Mouse (Mus musculus) Patski (cell line): ENCODE measurements around the gene Sept4. TPM values are rescaled to one million over a fixed set of nuclear protein-coding genes. Genes with fewer than 3 reads are reported as not detected.

Source experiments
- ATAC-seq: fragments of 100-300 bp; one replicate; pipeline ENCODE4 v1.8.0; 2021
- CTCF ChIA-PET: fragments of 350-600 bp; sonication (Branson Sonifier 250); formaldehyde crosslinking; loops from one replicate; lab custom pipeline; 2022; ENCODE audit warnings: inconsistent platforms; lab: Charles Lee
- POLR2A ChIA-PET: fragments of 350-600 bp; sonication (Branson Sonifier 250); formaldehyde crosslinking; loops from one replicate; lab custom pipeline; 2022; ENCODE audit warnings: antibody characterized with exemption, inconsistent platforms; lab: Charles Lee
- DNase-seq: peaks from one replicate; pipeline ENCODE4 v3.0.0-alpha.2; 2011; ENCODE audit warnings: low read depth, low spot score
- H3K27me3 ChIP-seq: fragments of 371-371 bp; one replicate; pipeline ENCODE4 v1.5.1; 2021
- CTCF ChIP-seq: fragments of 100-300 bp; IDR thresholded peaks from one replicate; pipeline ENCODE4 v1.5.1; 2021
- in situ Hi-C: fragments of 300-500 bp; cut with MboI; formaldehyde crosslinking; loops from 3 replicates; pipeline ENCODE4 v1.11.1; 2018; ENCODE audit warnings: low pct_unique_long_range_greater_than_20kb, mixed read lengths
- polyA plus RNA-seq: library from polyadenylated mRNA; unstranded; gene quantifications from one replicate; pipeline ENCODE4 v1.2.3, GENCODE M21; 2021

The Sept4 gene
- polyA plus RNA-seq, 1 experiment from 2014 or later, result 458 TPM

- DNase-seq, result no peak
- no peak for TF ChIP-seq CTCF
- no peaks in the 10 kb centered on the region for H3K27me3 ChIP-seq
- ChIA-PET POLR2A (interaction anchor here (1.4 kb wide), 1 partner anchor 9 kb away, joined by 3 read pairs; no protein-coding TSS in a partner anchor), CTCF (no interaction called here)
- in situ Hi-C loops, result no loop called here
- no peak for ATAC-seq
These were observed 18.6 kb downstream of the Sept4 start for GRCm38 (mm10) chr11:87587211-87587874.

- DNase-seq, result no peak
These were observed 20.9 kb downstream of the Sept4 start for GRCm38 (mm10) chr11:87589605-87590004.

GRCm38 (mm10) chr11:87590841-87591525 is 22.3 kb downstream of the Sept4 start:
- H3K27me3 ChIP-seq, result no peaks in the 10 kb centered on the region
- in situ Hi-C loops, result no loop called here
- no peak for DNase-seq
- POLR2A ChIA-PET, result interaction anchor here (0.6 to 3.6 kb wide), 6 partner anchors 11 to 582 kb away, joined by 3 to 42 read pairs (median 3); no protein-coding TSS in a partner anchor
- no peak for TF ChIP-seq CTCF
- CTCF ChIA-PET, result interaction anchor here (0.7 to 2.3 kb wide), 5 partner anchors 8 to 34 kb away, joined by 3 to 7 read pairs (median 3); no protein-coding TSS in a partner anchor
- ATAC-seq, result no peak

More at GRCm38 (mm10) chr11:87589605-87590004, 20.9 kb downstream of the Sept4 start:
- no peaks in the 10 kb centered on the region for H3K27me3 ChIP-seq
- CTCF ChIA-PET, result interaction anchor here (1.0 to 2.3 kb wide), 3 partner anchors 9 to 19 kb away, joined by 4 to 7 read pairs (median 4); no protein-coding TSS in a partner anchor
- TF ChIP-seq CTCF, result no peak
- POLR2A ChIA-PET, result interaction anchor here (3.6 kb wide), 1 partner anchor 10 kb away, joined by 42 read pairs; no protein-coding TSS in a partner anchor
- in situ Hi-C loops, result no loop called here
- ATAC-seq, result no peak

- no peak for TF ChIP-seq CTCF
- CTCF ChIA-PET, result interaction anchor here (0.7 to 2.3 kb wide), 3 partner anchors 9 to 31 kb away, joined by 3 to 7 read pairs (median 3); no protein-coding TSS in a partner anchor
- in situ Hi-C loops, result no loop called here
These were observed 23.0 kb downstream of the Sept4 start, which contains the start of gene Mtmr4 for GRCm38 (mm10) chr11:87591526-87592353. Mtmr4 (plus strand) TSS chr11:87592162.

GRCm38 (mm10) chr11:87592354-87592695 is 23.6 kb downstream of the Sept4 start:
- no peak for TF ChIP-seq CTCF
- in situ Hi-C loops, result no loop called here
- DNase-seq (no peak), ATAC-seq (no peak)
- no peaks in the 10 kb centered on the region for H3K27me3 ChIP-seq
- POLR2A ChIA-PET, result interaction anchor here (2.7 to 3.6 kb wide), 2 partner anchors 13 to 14 kb away, joined by 17 to 42 read pairs; no protein-coding TSS in a partner anchor
- CTCF ChIA-PET, result interaction anchor here (1.3 kb wide), 1 partner anchor 9 kb away, joined by 3 read pairs; no protein-coding TSS in a partner anchor

More at GRCm38 (mm10) chr11:87591526-87592353, 23.0 kb downstream of the Sept4 start, which contains the start of gene Mtmr4:
- no peaks in the 10 kb centered on the region for H3K27me3 ChIP-seq
- POLR2A ChIA-PET, result interaction anchor here (0.6 to 3.6 kb wide), 6 partner anchors 12 to 582 kb away, joined by 3 to 42 read pairs (median 3); no protein-coding TSS in a partner anchor
- ATAC-seq (peak; percentile 89), DNase-seq (peak; percentile 94)

- ChIA-PET CTCF (interaction anchor here (0.6 to 1.4 kb wide), 2 partner anchors 19 to 31 kb away, joined by 3 read pairs; no protein-coding TSS in a partner anchor), POLR2A (interaction anchor here (0.7 to 2.7 kb wide), 4 partner anchors 14 to 258 kb away, joined by 3 to 17 read pairs (median 5); no protein-coding TSS in a partner anchor)
- in situ Hi-C loops, result no loop called here
- no peaks in the 10 kb centered on the region for H3K27me3 ChIP-seq
- ATAC-seq (no peak), DNase-seq (no peak)
- TF ChIP-seq CTCF, result no peak
These were observed 24.3 kb downstream of the Sept4 start for GRCm38 (mm10) chr11:87592713-87593598.

GRCm38 (mm10) chr11:87595327-87595841 is 26.7 kb downstream of the Sept4 start:
- peak; percentile 45 for ATAC-seq
- CTCF ChIA-PET, result interaction anchor here (0.7 kb wide), 1 partner anchor 10 kb away, joined by 3 read pairs; no protein-coding TSS in a partner anchor
- in situ Hi-C loops, result no loop called here
- POLR2A ChIA-PET, result interaction anchor here (1.0 to 2.7 kb wide), 5 partner anchors 9 to 18 kb away, joined by 3 to 17 read pairs (median 4); no protein-coding TSS in a partner anchor
- H3K27me3 ChIP-seq, result no peaks in the 10 kb centered on the region
- DNase-seq, result no peak
- no peak for TF ChIP-seq CTCF

GRCm38 (mm10) chr11:87595976-87596375 is 27.3 kb downstream of the Sept4 start:
- no peak for TF ChIP-seq CTCF
- no peaks in the 10 kb centered on the region for H3K27me3 ChIP-seq
- ATAC-seq (no peak), DNase-seq (no peak)
- in situ Hi-C loops, result no loop called here
- ChIA-PET CTCF (interaction anchor here (0.7 kb wide), 1 partner anchor 9 kb away, joined by 3 read pairs; no protein-coding TSS in a partner anchor), POLR2A (interaction anchor here (1.0 to 1.6 kb wide), 4 partner anchors 8 to 19 kb away, joined by 3 to 7 read pairs (median 4); no protein-coding TSS in a partner anchor)
